Mouse (Mus musculus) lung, postnatal 0 days (tissue): ENCODE results near the gene Klc4.

Source experiments
- CTCF ChIP-seq: IDR thresholded peaks from 2 replicates; pipeline ENCODE4 v1.5.1; 2016; ENCODE audit warnings: antibody characterized with exemption, mild to moderate bottlenecking
- EP300 ChIP-seq: IDR thresholded peaks from 2 replicates; pipeline ENCODE4 v1.6.1; 2016; ENCODE audit warnings: antibody characterized with exemption, mild to moderate bottlenecking, control low read depth

- TF ChIP-seq CTCF: no peak
- no peak for TF ChIP-seq EP300
Measured at GRCm38 (mm10) chr17:46669911-46670310, 24.1 kb upstream of the Klc4 start.
